Mouse (Mus musculus): ENCODE data around the gene Itgb2. TPM values are rescaled to one million over a fixed set of nuclear protein-coding genes. Genes with fewer than 3 reads are reported as not detected.

Gene Itgb2
- total RNA-seq (2023), result 254 TPM

DNA sequence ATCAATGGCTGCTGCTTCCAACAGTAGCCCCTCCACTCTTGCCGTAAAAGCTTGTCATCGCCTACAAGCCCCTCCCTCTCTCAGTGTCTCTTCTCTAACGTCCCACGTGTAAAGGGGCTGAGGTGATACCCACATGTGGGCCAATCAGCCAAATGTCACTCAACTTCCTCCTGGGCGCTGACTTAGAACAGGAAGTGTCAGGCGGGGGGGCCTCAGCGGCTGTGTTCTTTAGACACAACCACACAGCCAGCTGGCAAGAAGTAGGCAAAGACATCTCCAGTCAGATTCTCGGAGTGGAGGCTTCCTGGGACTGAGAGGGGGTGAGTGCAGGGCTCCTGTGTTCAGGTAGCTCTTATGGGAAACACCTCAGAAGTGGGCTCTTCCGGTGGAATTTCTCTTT, at the start of gene Itgb2:
TSS of gene Itgb2 (plus strand) at position 113 of the 400 bp plus-strand sequence.

DNA sequence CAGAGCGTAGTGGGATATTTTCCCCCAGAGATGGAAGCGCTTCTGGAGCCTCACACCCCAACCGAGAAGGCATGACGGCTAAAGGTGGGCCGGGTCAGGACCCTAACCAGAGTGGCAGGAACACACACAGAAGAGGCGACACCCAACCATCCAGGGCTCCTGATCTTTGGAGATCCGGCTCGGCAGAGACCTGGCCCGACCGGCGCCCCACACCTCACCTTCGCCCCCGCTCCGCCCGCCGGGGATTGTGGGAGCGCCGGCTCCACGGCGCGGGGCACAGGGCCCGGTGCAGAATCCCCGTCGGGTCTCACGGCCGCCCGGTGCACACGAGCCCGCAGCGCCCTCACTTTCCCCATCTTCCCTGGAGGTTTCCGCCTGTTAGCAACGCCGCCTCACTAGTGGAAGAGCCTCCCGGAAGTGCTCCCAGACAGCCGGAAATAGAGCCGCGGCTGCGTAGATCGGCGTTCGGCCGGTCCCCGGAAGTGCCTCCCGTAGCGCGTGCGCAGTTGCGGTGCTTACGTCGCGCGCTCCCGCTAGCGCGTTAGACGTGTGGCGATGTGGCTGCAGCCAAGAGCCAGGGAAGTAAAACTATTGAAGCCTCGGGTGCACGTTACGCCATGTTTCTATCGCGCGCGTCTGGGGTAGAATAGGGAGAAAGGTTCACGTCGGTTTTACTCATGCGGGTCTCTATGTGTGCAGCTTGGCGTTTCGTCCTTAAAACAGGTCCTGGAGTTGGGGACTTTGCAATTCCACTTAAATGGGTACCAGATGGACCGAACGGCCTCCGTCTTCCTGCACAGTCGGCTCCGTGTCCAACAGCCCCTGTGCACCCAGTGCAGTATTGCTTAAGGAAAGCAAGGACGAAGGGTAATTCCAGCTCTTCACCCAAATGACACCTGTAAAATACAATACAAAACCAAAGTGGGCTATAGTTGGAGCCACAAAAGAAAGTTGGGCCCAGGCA, 14.4 kb upstream of the Itgb2 start, which contains the start of gene Fam207a:
TSS of gene Fam207a (minus strand) at position 401 of the 964 bp plus-strand sequence.

DNA sequence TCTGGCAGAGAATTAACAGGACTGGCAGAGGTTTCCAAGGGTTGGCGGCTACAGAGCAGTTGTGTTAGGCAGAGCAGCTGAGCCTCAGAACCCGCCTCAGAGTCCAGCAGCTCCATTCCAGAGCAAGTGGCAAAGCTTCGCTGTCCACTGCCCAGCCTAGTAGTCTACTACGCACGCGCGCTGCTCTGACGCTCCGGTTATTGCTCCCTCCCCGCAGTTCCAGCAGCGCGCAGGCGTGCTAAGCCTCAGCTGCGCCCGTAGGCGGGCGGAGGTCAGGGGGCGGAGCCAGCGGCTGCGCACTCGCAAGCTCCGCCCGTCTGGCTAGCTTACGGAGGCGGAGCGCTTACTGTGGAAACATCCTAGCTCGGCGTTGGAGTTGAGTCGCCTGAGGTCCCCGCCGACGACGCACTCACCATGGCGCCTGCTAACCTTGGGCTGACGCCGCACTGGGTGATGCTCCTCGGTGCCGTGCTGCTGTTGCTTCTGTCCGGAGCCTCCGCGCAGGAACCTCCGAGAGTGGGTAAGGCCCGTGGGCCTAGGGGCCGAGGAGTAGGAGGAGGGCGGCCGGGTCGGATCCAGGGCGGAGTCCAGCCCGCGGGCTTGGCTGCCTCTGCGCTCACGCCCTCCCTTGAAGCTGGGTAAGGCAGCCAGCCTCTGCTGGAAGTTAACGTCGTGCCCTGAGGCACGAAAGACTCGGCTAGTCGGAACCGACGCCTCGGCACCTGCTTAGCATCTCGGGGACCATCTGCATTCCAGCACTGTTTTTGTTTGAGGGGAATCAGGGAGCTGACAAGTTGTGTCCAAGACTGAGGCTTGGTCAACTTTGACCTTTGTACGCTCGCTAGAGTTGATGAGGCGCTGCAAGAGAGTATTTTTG, 51.6 kb downstream of the Itgb2 start, which contains the start of gene Pttg1ip:
TSS of gene Pttg1ip (plus strand) at position 313 of the 877 bp plus-strand sequence.

GRCm38 (mm10) chr10:77605908-77606826, 76.1 kb downstream of the Itgb2 start, which contains the start of the genes Sumo3 and Gm49325:
Gene Sumo3 (plus strand): TSS chr10:77606097.
Gene Gm49325 (plus strand): TSS chr10:77606197.

Other genes starting within 250 kb of the Itgb2 start
- gene Adarb1, start 112.0 kb upstream of the Itgb2 start, total RNA-seq (2023), result 2.0 TPM
- 23.2 TPM for gene Fam207a, start 14.5 kb upstream of the Itgb2 start, total RNA-seq (2023)
- gene Pttg1ip, start 51.5 kb downstream of the Itgb2 start, total RNA-seq (2023), result 109 TPM
- gene Sumo3, start 75.8 kb downstream of the Itgb2 start, total RNA-seq (2023), result 61.4 TPM
- not detected for gene Gm49325, start 75.9 kb downstream of the Itgb2 start, total RNA-seq (2023)
- gene Ube2g2, start 92.0 kb downstream of the Itgb2 start, total RNA-seq (2023), result 36.8 TPM
- gene Tspear, start 156.3 kb downstream of the Itgb2 start, total RNA-seq (2023), result 0.44 TPM
- gene Gm19402, start 160.5 kb downstream of the Itgb2 start, total RNA-seq (2023), result not detected
- not detected for gene Gm9508, start 167.0 kb downstream of the Itgb2 start, total RNA-seq (2023)
- not detected for gene Gm10272, start 176.4 kb downstream of the Itgb2 start, total RNA-seq (2023)
- not detected for gene Gm10024, start 181.2 kb downstream of the Itgb2 start, total RNA-seq (2023)
- gene Gm10142, start 185.6 kb downstream of the Itgb2 start, total RNA-seq (2023), result not detected
- not detected for gene Krtap12-1, start 190.3 kb downstream of the Itgb2 start, total RNA-seq (2023)
- not detected for gene Gm10100, start 196.2 kb downstream of the Itgb2 start, total RNA-seq (2023)
- not detected for gene Gm18596, start 212.4 kb downstream of the Itgb2 start, total RNA-seq (2023)
- gene Gm9736, start 221.1 kb downstream of the Itgb2 start, total RNA-seq (2023), result not detected
- not detected for gene Gm3233, start 229.4 kb downstream of the Itgb2 start, total RNA-seq (2023)
- not detected for gene Gm3238, start 241.1 kb downstream of the Itgb2 start, total RNA-seq (2023)
- gene Gm7138, start 246.7 kb downstream of the Itgb2 start, total RNA-seq (2023), result not detected